ENCODE assay signal across 8 mouse cellular contexts in the genomic region with DNA sequence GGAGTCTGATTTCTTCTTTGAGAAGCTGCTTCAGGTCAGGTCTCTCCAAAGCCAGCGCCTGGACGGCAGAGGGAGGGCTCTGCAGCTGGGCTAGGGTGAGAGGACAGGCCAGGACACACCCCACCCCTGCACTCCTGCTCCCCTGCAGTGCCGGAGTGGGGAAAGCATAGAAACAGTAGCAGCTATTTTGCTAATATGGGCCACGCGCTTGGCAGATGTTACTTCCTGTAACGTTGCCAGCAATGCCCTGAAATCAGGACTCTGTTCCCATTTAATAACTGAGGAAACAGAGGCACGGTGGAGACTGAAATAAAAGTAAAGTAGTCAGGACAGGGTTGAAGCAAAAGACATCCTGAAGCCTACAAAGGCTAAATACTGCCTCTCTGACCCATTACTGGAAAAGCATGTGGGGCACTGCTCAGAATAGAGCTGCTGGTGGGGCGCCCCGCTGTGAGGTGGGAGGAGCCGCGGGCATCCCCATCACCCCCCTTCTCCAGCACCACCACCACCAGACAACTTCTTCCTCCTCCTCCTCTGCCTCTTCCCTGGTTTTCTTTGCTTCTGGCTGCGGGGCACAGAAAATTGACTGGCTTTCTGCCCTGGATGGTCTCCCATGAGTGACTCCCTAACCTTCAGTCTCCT.
DNase-seq lines count a peak whose midpoint lies in the region; ATAC-seq and TF ChIP-seq lines count a peak whose summit lies in the region.

No protein-coding gene starts in this region.

- H3K4me3 ChIP-seq in cerebellum, adult 2 months (replicated peaks; ENCODE audit: insufficient read depth, low read depth, low read length) = no peak overlapping the region
- no peak overlapping the region for H3K4me3 ChIP-seq in intestine, embryonic 16.5 days (ENCODE audit: low read length)
- no peak overlapping the region for H3K4me3 ChIP-seq in neural tube, embryonic 11.5 days (ENCODE audit: low read depth, low read length)

- H3K9me3 ChIP-seq in intestine, embryonic 16.5 days (ENCODE audit: control insufficient read depth, low read length) = no peaks in the 10 kb centered on the region
- H3K9me3 ChIP-seq in neural tube, embryonic 11.5 days (ENCODE audit: control insufficient read depth, low read length) = no peaks in the 10 kb centered on the region

- H3K36me3 ChIP-seq in intestine, embryonic 16.5 days (ENCODE audit: control insufficient read depth, insufficient read depth, low read length) = no peaks in the 10 kb centered on the region
- no peaks in the 10 kb centered on the region for H3K36me3 ChIP-seq in neural tube, embryonic 11.5 days (ENCODE audit: control insufficient read depth, insufficient read depth, low read length)

- peaks cover 3% of the 10 kb centered on the region; the same call in 1 of the 2 replicates for H3K4me1 ChIP-seq in cerebellum, adult 2 months (ENCODE audit: control insufficient read depth, insufficient read depth, low read length)
- peaks cover 19% of the 10 kb centered on the region for H3K4me1 ChIP-seq in intestine, embryonic 16.5 days (ENCODE audit: control insufficient read depth, insufficient read depth, low read length)
- peaks cover 4% of the 10 kb centered on the region; the same call in 1 of the 2 replicates for H3K4me1 ChIP-seq in neural tube, embryonic 11.5 days (ENCODE audit: control insufficient read depth, insufficient read depth, low read length)

- no peaks in the 10 kb centered on the region for H3K27me3 ChIP-seq in cerebellum, adult 2 months (ENCODE audit: control insufficient read depth, insufficient read depth, low read length)
- H3K27me3 ChIP-seq in intestine, embryonic 16.5 days (replicated peaks; ENCODE audit: control insufficient read depth, insufficient read depth, low read length) = no peaks in the 10 kb centered on the region
- H3K27me3 ChIP-seq in neural tube, embryonic 11.5 days (ENCODE audit: control insufficient read depth, insufficient read depth, low read length) = no peaks in the 10 kb centered on the region

- ATAC-seq in intestine, embryonic 16.5 days = peak; percentile 43; the same call in 1 of the 2 replicates
- ATAC-seq in neural tube, embryonic 11.5 days (ENCODE audit: insufficient read depth, low FRiP score, low TSS enrichment) = no peak

- no peak overlapping the region; the same call in 1 of the 2 replicates for H3K4me2 ChIP-seq in intestine, embryonic 16.5 days (ENCODE audit: low read depth, low read length)
- peak overlapping the region; percentile 0; the same call in 1 of the 2 replicates for H3K4me2 ChIP-seq in neural tube, embryonic 11.5 days (ENCODE audit: low read depth)

- intact Hi-C loops in left cerebral cortex, postnatal 4 days (cut with DNase I) = no loop called here

- peak; percentile 30 for DNase-seq in left cerebral cortex, postnatal 4 days
- no peak for DNase-seq in left cerebral cortex, adult 9 months (ENCODE audit: low spot score in 2 of 2)
- peak; percentile 27 to 40 for DNase-seq in cerebellum, adult 2 months
- peak; percentile 16 for DNase-seq in fibroblast of lung, adult 2 months (ENCODE audit: low read depth)
- peak; percentile 24 for DNase-seq in neural tube, embryonic 11.5 days (ENCODE audit: low spot score)
- no peak for DNase-seq in gastrocnemius, adult 8-10 months (ENCODE audit: low spot score in 2 of 2)
- no peak for DNase-seq in spleen, adult 18-20 months

- H3K9ac ChIP-seq in intestine, embryonic 16.5 days (ENCODE audit: low read depth, low read length) = no peak overlapping the region
- no peak overlapping the region for H3K9ac ChIP-seq in neural tube, embryonic 11.5 days (ENCODE audit: low read length)

- no peak for TF ChIP-seq CTCF in cerebellum, adult 2 months (IDR thresholded peaks at IDR 0.05; ENCODE audit: borderline replicate concordance, insufficient read depth, low read depth, low read length)

- no peak for TF ChIP-seq POLR2A in cerebellum, adult 2 months (IDR thresholded peaks at IDR 0.05; ENCODE audit: borderline replicate concordance, insufficient read depth, low read length)

- H3K27ac ChIP-seq in cerebellum, adult 2 months (ENCODE audit: insufficient read depth, low read length) = no peak overlapping the region
- H3K27ac ChIP-seq in intestine, embryonic 16.5 days (ENCODE audit: low read length) = no peak overlapping the region
- H3K27ac ChIP-seq in neural tube, embryonic 11.5 days (ENCODE audit: low read depth, low read length) = no peak overlapping the region

- WGBS in cerebellum, adult 2 months = 10% methylated on average over 12 of the region's 12 CpGs
- 6% methylated on average over 12 of the region's 12 CpGs for WGBS in intestine, embryonic 16.5 days
- 5% methylated on average over 12 of the region's 12 CpGs for WGBS in neural tube, embryonic 11.5 days

Comparison
In these comparisons a context has a peak if more than half of its experiments do, and no peak if none do; other contexts are left out.
1. DNase-seq: peak in left cerebral cortex, postnatal 4 days (single experiment), cerebellum, adult 2 months (2 of 2), fibroblast of lung, adult 2 months (single experiment) and neural tube, embryonic 11.5 days (single experiment); none in left cerebral cortex, adult 9 months (0 of 2), gastrocnemius, adult 8-10 months (0 of 2) and spleen, adult 18-20 months (0 of 2).